Mouse (Mus musculus) ovary, adult 18-20 months (tissue): ENCODE results near the gene Gm10322.
A peak's percentile ranks its signal among the peaks of the same experiment; 100 is the strongest.

Source experiments
- DNase-seq: peaks from one replicate; pipeline ENCODE4 v3.0.0; 2022; ENCODE audit warnings: low spot score, mixed read lengths

Gene Gm10322

DNA sequence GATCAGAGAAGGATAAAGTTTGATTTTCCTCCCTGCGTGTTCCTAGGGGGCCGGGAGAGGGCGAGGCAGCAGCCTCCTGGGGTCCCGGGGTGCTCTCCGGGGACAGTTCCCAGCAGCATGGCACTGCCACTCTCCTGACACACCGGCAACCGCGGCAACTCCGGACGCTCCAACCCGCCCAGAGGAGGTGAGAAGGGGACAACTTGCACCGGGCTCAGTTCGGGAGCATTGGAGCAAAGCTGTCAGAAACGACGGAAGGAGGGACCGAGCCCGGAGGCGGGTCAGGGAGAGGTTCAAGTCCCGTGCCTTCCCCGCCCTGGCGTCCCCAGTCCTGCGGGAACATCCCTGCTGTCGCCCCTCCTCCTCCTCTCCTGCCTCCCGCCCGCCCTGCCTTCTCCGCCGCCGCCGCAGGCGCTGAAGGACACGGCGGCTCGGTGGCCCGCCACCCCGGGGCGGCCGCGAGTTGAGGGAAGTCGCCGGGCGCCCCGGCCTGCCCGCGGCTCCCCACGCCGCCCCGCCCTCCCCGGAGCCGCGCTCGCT, at the start of gene Gm10322:
Gene Gm10322, plus strand, starts transcription at position 83 of the 540 bp plus-strand sequence.
- peak; percentile 59 for DNase-seq

DNA sequence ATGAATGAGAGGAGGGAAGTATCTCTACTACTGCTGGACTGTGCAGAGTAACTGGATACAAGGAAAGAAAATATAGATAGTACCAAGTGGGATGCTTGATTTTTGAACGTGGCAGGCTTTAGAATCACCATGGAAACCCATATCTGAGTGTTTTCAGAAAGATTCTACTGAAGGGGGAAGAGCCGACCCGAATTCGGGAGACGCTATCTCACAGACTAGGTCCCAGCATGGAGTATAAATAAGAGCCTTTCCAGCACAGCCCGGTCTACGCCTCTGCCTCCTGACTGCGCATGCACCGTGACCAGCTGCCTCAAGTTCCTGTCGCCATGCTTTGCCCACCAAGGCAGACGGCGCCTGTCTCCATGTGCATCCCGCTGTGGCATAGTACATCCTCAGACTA, 48.9 kb upstream of the Gm10322 start:
- no peak for DNase-seq

DNA sequence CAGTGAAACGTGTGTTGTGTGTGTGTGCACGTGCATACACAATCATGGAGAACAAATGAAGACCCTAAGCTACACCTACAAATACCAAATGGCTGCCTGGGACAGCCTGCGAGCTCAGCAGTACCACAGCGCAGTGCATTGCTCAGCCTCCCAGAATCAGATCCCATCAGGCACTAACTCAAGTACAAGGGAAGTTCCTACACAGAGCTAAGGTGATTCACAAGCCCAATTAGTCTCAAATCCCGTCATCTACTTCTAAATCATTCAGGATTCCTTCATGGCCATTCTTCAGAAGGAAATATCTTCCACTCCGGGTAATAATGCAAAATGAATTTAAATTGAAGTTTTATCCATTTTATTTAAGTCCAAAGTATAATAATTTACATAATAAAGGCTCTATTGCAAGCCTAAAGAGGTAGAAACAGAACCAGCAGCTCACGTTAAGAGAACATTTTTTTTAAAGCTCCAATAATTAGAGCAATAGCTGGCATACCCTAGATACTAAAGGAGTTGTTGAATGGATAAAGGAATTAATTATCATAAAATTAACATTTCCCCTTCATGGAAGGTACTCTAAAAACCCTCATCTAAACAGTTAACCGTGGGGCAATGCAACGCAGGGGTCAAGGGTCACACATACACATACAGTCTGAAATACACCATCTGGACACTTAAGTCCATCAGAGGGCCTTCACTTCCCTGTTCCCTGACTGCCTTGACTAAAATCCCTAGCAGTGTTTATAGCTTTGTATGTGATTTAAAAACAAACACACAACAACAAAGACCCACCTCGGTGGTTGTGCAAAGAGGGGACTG, 47.0 kb upstream of the Gm10322 start:
- no peak for DNase-seq

DNA sequence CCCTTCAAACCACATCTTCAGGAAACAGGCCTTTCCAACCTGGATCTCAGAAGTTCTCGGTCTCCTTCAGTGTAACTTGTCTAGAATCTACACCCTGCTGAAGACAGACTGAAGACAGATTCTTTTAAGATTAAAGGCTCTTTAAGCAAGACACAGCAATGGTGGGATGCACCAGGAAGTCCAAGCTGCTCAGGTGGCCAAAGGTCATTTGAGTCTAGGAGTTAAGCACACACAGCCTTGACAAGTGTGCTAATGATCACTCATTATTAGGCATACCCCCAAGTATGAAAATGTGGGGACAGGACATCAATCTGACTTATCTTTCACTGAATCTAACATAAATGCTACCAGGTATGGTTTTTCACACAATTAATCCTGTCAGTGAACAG, 46.4 kb upstream of the Gm10322 start:
- DNase-seq, result no peak

DNA sequence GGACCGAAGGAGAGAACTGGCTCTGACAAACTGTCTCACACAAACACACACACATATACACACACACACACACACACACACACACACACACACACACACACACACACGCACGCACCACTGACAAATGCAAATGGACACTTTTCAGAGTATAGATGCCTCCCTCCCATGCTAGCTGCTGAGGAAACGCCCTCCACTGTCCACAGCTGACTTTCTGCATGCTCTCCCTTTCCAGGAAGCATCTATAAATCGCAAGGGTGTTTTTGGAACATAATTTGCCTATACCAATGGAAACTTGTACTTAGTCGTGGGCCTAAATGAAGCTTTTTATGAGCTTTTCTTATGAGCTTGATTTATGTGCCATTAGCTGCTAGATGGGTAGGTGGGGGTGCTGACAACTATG, 45.5 kb upstream of the Gm10322 start:
- DNase-seq, result no peak

DNA sequence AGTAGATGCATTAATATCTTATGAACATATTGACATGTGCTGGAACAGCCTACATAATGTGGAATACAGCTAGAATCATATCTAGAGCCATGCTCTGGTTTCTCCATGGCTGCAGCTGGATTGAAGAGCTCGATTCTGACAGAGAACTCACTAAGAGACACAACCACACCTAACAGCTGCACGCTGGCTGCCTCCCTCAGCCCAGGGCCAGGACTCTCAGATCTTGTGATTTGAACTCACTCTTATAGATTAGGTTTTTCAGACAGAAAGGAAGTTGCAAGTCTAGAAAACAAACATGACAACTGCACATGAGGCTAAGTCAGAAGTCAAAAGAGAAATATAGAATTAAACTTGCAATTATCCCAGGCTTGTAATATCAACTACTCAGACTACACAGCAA, 45.1 kb upstream of the Gm10322 start:
- no peak for DNase-seq

DNA sequence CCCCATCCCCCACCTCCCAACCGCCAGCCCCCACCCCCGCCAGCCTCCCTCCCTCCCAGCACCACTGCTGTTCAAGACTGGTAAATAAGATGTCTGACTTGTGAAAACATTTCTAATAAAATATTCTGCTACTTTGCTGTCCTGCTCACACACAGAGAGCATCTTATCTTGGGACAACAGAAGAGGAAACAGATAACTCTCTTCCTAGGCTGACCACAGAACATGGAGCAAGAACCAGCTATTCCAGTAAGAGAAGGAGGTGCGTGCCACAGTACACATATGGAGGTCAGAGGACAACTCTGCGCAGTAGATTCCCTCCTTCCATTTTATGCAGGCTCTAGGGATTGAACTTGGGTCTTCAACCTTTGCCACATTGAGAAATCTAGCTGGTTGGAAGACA, 44.6 kb upstream of the Gm10322 start:
- no peak for DNase-seq

DNA sequence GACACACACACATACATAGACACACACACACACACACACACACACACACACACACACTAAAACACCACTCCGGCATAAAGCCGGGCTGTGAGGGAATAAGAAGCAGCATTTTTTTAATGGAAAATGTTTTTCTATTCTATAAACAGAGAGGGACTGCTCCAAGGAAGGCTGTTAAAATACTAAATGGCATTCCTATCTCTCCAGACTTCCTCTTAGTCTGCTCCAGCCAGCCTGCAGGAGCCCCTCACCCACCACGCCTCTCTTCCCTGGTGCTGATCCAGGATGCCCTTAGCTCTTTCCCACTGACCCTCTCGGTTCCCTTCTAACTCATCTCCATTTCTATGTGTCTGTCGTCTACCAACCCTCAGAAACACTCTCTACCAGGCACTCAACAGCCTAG, 43.9 kb upstream of the Gm10322 start:
- no peak for DNase-seq

DNA sequence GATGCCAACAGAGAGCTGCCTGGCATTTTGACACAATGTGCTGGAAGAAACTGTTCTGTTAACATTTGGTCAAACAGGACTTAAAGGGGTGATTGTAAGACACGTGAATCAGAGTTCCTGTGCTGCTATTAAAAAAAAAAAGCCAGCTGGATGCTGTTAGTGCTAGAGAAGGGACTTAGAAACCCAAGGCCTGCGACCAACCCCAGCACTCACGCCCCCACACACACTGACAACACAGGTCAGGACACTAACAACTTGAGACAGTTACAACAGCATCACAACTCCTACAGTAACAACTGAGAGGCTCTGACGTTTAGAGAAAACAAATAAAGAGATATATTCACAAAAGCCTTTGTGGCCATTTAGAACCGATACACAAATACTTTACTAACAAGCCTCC, 39.6 kb upstream of the Gm10322 start:
- no peak for DNase-seq

DNA sequence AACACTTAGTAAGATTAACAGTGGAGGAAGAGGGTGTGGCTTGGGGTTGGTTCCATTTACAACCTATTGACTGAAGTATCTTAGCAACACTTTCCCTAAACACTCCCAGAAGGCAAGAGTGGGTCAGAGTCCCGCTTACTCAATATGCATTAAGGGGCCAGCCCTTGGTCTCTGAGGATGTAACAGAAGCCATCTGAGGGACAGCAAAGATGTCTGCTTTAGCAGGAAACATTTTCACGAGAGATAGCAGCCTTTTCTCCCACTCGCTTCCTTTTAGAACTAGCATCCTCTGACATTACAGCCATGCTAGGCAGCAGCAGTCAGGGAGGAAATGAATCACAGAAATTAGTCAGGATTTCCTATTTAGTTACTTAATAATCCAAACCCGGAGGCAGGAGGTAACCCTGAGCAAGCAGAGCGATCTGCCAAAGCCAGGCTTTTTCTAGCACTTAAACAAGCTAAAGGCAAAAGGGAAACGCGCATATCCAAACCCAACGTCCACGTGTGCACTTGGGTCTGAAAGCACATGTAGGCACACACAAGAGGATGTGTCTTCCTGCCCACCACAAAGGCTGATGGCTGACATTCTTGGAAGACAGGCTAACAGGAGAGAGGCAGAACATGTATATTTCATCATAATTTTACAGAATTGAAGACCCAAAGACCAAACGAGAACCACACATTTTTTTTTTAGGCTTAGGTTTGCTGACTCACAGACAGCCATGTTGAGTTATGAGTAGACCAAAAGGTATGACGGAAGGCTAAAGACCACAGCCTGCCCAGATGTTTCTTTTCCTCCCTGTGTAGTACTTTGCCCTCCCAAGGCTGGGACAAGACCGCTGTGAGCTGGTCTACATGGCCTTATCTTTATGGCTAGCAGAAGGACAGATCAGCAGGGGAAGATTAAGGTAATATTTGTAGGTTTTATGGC, 37.7 kb upstream of the Gm10322 start:
- peak; percentile 19 for DNase-seq

DNA sequence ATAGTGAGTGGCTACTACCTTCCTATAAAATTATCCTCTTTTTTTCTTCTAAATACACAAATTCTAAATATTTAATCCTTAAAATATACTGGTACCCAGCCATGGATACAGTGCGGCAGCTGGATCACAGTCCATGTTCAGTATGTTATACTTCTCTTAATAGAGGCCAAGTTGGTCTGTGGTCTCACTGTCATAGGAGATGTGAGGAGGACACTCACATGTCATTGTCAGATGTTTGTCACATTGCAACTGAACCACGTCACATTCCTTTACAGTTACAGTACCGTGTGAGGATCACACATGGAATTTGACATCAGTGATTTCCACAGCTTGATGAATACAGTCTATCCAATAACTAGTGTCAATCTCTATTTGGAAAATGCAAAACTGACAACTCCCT, 36.2 kb upstream of the Gm10322 start:
- DNase-seq, result no peak

DNA sequence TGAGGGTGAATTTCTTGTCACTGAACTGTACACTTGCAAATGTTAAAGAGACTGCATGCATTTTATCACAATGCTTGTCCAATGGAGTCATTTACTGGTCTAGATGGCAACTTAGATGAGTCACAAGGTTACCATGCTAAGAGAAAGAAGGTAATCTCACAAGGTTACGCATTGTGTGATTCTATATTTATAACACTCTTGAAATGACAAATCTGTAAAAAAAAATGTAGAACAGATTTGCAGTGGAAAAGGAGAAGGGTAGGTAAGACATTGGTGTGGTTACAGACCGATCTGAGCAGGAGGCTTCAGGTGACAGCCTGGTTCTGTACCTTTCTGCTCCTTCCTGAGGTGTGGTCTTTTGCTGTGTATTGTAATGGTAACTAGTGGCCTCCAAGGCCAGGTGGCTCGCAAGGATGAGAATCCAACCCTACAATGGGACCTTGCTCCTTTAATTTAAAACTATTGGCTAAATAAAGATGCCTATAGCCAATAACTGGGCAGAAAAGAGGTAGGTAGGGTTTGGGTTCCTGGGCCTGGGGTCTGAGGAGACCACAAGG, 35.2 kb upstream of the Gm10322 start:
- DNase-seq, result no peak

DNA sequence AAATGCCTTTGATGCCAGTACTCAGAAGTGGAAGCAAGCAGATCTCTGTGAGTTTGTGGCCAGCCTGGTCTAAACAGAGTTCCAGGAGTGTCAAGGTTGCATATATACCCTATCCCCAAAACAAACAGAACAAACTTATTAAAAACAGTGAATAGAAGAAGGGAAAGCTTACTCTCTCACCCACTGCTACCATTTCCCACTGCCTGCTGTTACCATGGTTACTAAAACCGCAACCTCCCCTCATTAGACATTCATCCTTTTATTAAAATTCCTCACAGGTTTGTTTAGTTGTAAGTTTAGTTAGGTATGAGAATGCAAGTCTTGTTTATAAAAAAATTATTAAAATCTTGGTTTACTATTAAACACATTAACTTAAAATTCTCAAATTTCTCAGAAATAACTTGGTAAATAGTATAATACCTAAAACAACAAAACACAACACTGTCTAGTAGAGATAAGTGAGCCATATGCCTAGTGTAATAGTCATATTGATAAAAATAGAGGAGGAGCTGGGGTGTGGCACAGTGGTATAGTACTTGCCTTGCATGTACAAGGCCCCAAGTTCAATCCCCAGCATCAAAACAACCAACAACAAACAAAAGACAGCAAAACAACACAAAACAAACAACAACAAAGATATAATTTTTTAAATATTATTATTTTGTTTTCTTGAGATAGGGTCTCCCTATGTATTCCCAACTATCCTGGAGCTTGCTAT, 33.9 kb upstream of the Gm10322 start:
- DNase-seq, result no peak

DNA sequence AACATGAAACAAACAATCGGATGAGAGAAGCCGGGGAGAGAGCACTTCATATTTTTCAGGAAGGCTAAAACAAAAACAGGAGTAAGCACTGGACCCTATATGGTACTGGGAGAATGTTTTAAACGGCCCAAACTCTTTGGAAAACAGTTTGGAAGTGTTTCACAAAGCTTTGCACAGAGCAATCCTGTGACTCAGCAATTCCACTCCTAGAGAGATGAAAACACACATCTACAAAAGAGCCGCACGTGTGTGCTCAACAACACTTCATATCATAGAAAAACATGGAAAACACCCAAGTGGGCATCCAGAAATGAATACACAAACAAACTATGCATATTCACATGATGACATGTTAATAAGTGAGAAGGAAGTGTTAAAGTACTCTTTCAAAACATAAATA, 30.2 kb upstream of the Gm10322 start:
- no peak for DNase-seq

DNA sequence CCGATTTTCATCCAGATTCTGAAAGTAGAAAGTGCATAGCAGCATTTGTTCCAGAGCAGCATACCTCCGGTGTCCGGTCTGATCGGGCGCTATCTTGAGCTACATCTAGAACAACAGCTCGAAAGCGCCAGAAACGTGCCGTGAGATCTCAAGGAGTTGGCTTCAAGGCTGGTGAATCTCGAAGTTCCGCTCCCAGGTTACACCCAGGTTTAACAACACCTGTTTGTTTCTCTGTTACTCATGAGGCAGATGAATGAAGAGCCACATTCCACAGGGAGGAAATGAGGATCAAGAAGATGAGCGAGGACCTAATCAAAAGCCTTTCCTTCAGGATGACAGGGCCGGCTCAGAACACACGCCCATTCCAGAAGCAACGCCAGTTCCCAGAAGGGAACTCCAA, 29.0 kb upstream of the Gm10322 start:
- DNase-seq, result no peak

DNA sequence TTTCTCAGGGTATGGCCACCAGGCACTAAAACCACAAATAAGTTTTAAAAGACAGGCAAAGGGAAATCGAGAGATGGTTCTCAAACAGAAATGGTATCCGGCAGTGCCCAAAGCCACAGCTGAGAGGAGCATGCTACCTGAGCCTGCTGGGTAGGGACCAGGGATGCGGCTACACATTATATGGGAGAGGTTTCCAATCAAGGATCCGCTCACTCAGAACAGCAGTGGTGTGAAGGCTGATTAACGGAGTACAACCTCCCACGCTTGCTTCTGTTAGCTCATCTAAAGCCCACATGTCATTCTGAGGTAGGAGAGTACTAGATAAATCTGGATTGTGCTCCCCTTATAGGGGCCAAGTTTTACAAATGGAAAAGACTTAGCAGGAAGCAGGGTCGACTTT, 27.7 kb upstream of the Gm10322 start:
- DNase-seq, result no peak

DNA sequence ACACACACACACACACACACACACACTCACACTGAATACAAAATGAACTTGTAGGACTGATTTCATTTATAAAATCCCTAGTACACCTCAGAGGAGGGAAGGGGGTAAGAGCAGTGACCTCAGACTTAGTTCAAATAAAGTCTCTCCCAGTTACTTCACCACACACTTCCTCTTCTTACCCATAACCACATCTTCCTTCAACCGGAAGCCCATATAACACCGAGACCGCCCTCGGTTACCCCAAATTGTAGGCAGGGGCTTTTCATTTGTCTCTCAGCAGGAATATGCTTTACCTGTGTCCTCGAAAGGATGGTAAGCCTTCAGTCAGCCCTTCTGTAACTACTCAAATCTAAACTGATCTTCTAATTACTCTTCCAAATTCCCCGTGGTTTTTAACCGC, 26.4 kb upstream of the Gm10322 start:
- no peak for DNase-seq

DNA sequence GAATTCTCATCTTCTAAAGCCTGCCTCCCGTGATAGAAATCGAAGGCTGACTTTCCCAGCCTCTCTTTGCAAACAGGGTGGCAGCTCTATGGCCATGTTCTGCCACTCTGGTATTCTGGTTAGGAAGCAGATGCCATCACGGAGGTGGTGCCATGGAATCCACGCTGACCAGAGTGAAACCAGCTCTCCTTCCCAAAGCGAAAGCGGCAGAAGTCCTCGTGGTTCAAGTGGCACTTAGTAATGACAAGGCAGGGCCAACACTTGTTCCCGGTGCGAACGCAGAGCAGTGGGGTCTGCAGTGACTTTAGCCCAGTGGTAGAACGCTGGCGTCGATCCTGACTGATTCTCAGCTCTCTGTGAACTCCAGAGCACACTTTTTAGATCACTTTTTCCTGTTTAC, 26.0 kb upstream of the Gm10322 start:
- DNase-seq, result no peak

DNA sequence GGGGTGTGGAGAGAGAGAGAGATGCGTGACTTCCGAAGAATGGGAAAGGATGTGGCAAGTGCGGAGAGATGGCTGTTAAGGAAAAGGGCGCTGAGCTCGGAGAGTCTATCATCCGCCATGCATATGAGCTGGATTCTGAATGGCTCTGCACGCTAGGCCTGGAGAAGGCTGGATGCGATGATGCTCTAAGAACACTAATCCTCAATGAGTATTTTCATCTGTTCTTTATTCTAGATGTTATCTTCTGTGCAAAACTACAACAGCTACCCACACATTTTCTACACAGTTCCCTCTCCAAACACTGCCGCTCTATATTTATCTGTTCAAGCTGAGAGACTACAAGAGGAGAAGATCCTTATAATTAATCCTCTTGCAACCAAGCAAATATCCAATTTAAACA, 25.3 kb upstream of the Gm10322 start:
- DNase-seq, result no peak

DNA sequence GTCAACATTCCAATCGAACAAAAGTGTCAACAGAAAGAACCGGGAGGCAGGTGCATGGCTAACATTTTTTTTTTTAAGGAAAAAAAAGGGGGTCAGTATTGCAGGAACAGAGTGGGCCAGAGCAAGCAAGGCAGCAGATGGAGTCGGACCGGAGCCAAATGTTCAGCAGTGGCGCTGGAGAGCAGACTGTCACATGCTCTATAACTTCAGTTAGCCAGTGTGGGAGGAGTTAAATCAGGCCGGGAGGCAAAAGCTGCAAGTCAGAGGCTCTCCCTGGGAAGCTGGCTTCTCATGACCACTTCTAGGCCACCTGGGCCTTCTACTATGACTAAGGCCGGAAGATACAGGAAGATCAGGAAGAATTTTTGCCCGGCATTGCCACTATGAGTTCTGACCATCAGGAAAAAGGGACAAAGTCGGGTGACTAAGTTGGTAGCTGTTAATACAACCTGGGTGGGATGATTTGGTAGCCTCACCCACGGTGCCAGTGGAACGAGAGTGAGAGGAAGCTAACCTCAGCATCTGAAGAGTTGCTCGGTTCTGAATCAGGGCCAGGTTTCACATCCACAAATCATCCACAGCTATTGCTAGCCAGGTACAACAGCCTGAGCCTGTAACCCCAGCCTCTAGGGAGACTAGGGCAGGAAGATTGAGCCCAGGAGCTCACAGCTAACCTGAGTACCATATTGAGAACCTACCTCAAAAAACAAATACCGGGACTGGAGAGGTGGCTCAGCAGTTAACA, 21.9 kb upstream of the Gm10322 start:
- DNase-seq, result no peak

DNA sequence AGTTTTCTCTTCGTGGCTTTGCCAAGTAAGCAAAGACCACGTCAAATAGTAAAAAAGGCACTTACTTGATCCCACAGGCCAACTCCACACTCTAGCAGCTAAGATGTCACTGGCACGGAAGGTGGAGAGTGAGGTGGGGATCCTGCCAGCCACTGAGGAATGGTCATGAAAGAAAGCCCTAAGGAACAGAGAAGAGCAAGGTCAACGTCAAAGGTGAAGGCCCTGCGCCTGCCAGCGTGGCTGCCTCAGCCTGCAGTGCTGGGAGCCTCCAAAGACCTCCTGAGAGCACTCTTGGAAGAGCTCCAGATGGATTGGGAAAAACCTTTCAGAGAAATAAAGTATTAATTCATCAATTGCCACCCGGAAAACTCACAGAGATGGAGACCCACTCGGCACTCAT, 15.3 kb upstream of the Gm10322 start:
- no peak for DNase-seq
